Mouse (Mus musculus) hindlimb bud, embryonic 11.5 days (tissue): ENCODE results near the gene Gpx6.

ENCODE experiments used
- DNase-seq: peaks from one replicate; pipeline ENCODE4 v3.0.0-alpha.2; 2012; ENCODE audit warnings: low read depth, low spot score; ENCODE audit errors: extremely low spot score

The Gpx6 gene

DNA sequence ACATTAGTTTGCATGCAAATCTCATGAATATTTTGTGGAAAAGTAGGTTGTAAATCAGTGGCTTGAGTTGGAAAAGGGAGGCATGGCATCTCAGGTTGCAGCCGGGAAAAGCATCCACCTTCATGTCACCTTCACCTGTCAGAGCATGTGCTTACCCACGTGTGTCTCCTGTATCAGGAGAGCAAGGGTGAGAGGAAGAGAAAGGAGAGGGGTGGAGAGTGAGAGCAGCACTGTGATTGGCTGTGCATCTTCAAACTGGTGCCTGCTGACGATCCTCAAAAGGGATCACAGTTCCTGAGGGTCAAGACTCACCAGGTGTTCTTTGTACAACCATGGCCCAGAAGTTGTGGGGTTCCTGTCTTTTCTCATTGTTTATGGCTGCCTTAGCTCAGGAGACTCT is at the start of gene Gpx6:
TSS of gene Gpx6 (plus strand) at position 200 of the 400 bp plus-strand sequence.
- no peak for DNase-seq

GRCm38 (mm10) chr13:21262787-21263461 is 49.0 kb upstream of the Gpx6 start:
- DNase-seq: no peak

DNA sequence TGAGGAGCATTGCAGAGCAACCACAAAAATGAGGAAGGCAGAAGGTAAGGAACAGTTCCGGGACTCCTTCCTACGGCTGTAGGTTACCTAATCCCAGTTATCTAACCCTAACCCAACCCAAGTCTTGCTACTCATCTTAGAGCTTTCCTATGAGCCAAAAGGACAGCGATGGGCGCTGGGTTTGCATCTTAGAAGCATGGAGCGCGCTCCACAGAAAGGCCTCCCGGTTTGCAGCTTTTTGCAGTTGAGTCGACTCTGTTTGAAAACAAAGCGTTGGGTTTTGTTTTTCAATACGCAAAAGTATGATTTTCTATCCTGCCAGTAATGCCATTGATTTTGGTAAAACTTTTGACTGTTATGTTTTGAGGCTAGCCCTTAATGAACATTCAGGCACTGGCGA is 48.0 kb upstream of the Gpx6 start:
- DNase-seq: no peak

GRCm38 (mm10) chr13:21264366-21264765 is 47.6 kb upstream of the Gpx6 start:
- DNase-seq: peak; percentile 90

DNA sequence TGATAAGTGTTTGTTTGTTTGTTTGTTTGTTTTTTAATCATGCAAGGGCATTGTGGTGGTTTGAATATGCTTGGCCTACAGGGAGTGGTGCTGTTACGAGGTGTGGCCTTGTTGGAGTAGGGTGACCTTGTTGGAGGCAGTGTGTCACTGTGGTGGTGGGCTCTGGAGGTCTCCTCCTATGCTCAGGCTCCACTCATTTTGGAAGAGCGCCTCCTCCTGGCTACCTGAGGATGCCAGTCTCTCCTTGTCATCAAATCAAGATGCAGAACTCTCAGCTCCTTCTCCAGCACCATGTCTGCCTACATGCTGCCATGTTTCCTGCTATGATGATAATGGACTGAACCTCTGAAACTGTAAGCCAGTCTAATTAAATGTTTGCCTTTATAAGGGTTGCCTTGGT is 46.2 kb upstream of the Gpx6 start:
- DNase-seq: no peak

DNA sequence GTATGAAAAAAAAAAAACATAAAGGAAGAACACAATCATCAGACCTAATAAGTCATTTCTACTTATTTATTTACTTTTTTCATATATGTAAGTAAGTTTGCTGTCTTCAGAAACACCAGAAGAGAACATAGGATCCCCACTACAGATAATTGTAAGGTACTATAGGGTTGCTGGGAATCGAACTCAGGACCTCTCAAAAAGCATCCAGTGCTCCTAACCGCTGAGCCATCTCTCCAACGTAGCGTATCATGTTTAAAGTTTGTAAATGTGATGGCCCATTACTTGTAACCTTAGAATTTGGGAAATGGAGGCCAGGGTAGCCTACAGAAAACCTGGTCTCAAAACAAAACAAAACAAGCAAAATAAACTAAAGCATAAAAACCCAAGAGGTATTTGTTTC is 44.4 kb upstream of the Gpx6 start:
- no peak for DNase-seq

DNA sequence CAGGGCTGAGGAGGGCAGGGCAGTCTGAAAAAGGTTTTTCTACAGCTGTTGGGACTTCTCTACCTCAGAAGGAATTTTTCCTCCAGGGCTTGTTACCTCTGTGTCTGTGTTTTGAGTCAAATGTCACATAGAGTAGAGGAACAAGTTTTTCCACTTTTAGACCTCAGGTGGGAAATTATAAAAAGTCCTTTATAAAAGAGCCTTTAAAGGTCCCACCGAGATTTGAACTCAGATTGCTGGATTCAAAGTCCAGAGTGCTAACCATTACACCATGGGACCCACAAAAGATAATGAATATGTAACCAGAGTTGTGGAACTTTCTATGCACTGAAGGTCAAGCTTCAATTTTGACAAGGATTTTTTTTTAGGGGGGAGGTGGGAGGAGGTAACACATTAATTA is 43.7 kb upstream of the Gpx6 start:
- DNase-seq: no peak

- no peak for DNase-seq
Observed at GRCm38 (mm10) chr13:21275021-21275814, 36.7 kb upstream of the Gpx6 start.

GRCm38 (mm10) chr13:21275815-21276550 is 35.9 kb upstream of the Gpx6 start:
- DNase-seq: peak; percentile 97

DNA sequence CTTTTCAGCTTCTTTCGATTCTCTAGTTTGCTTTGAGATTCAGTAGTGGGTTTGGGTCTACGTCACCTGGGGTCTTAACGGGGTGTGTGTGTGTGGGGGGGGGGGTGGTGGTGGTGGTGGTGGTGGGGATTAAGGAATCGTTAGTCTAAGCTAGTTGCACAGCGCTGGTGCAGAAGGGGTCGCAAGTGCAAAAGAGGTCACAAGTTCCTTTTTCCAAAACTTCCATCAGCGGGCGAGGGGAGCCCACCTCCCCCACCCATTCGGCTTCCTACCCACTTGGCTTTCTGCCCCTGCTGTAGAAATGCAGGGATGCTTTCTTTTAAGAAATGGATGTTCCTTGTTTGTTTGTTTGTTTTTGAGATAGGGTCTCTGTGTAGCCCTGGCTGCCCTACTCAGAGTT is 35.4 kb upstream of the Gpx6 start:
- no peak for DNase-seq

- DNase-seq: no peak
Observed at GRCm38 (mm10) chr13:21279076-21279475, 32.8 kb upstream of the Gpx6 start.

DNA sequence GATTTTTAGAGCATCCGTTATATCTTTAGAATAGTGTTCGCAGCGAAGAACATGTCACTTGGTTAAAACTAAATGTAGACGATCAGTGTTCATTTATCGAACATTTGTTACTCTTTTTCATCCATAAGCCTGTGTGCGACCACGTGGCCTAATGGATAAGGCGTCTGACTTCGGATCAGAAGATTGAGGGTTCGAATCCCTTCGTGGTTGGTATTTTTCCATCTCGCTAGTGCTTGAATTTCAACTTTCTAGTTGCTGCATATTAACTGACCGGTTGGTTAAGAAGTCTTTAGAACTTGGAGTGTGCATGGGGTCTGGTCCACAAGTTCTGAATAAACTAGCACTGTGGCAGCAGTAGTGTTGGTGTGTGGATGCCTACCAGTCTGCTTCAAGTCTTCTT is 32.4 kb upstream of the Gpx6 start:
- peak; percentile 96 for DNase-seq

- no peak for DNase-seq
Observed at GRCm38 (mm10) chr13:21292631-21293030, 19.3 kb upstream of the Gpx6 start, which contains the start of gene Gpx5. Gene Gpx5, minus strand, starts transcription at chr13:21292731.

DNA sequence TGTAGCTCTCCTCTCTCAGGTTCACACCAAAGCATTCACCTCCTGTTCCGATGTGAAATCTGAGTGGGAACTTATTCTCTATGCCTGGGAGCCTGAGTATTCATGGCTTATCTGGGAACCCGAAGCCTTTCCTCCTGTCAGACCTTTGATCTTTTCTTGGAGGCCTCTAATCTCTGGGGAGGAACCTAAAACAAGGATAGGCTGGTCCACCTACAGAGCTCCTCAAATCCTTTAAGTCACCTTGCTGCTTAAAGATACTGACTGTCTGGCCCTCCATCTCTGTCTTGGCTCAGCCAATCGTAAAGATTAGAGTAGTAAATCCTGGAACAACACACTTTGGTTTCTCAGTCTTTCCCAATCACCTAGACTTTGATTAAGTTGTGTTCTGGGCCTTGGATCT is 13.4 kb upstream of the Gpx6 start:
- no peak for DNase-seq

DNA sequence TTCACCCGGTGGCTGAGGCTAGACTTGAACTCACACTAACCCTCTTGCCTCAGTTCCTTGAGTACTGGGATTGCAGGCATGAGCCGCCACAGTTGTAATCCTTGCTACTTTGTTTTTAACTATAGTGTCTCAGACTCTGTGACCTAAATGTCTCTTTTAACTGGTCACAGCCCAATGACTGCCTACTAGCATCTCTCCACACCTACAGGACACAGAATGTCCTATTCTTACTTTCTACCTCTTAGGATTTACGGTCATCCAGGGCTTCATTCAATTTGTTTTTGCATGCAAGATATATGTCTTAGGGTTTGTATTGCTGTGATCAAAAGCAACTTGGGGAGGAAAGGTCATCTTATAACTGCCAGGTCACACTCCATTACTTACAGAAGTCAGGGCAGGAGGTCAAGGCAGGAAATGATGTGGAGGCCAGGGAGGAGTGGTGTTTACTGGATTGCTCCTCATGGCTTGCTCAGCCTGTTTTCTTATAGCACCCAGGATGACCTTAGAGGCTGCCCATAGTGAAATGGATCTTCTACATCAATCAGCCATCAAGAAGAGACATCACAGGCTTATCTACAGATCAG is 7.3 kb upstream of the Gpx6 start:
- no peak for DNase-seq

DNA sequence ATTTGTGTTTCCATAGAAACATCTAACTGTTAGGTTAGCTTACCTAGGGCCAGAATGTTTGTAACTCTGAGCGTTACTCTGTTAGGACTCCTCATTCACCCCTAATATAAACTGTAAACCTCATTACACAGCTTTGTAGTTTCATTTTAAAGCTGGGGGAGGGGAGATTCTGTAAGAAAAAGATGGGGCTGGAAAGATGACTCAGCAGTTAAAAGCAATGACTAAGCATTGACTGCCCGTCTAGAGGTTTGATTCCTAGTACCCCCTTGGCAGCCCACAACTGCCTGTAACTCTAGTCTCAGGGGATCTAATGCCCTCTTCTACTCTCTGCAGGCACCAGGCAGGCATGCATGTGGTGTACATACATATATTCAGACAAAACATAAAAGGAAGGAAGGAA is 2.1 kb upstream of the Gpx6 start:
- no peak for DNase-seq

DNA sequence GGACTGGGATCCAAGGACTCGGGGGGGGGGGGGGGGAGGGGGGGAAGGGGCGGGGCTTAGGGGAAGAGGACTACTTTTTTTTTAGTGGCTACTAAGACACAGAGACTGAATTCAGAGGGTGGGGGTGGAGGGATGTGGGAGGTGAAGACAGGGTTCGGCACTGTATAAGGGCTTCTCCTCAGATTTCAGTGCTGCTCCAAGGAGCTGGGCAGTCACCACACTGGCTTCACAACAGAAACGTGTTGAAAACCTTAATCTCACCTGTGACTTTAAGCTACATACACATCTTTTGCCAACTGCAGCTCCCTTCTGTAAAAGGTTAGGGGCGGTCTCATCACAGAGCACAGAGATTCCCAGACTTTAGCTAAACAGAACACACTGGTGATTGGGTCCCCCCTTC is 929 bp downstream of the Gpx6 start:
- no peak for DNase-seq

- no peak for DNase-seq
Observed at GRCm38 (mm10) chr13:21313903-21314302, 2.0 kb downstream of the Gpx6 start.

- no peak for DNase-seq
Observed at GRCm38 (mm10) chr13:21320262-21320661, 8.3 kb downstream of the Gpx6 start.

GRCm38 (mm10) chr13:21321890-21322494 is 10.1 kb downstream of the Gpx6 start:
- DNase-seq: no peak
